Mouse (Mus musculus) lung, embryonic 16.5 days (tissue): ENCODE data around the gene Asb3. TPM values are rescaled to one million over a fixed set of nuclear protein-coding genes. Genes with fewer than 3 reads are reported as not detected.

Experiments
- polyA plus RNA-seq: library from polyadenylated mRNA; unstranded; fragments of >200 nt; fragmentation: Nextera tagmentation; extraction: Ambion mirVana; gene quantifications from 2 replicates; pipeline ENCODE4 v1.2.1, GENCODE M21; 2015

Gene Asb3
- polyA plus RNA-seq, 1 experiment from 2014 or later = 30.5 TPM

Other genes starting within 250 kb of the Asb3 start
- 30.5 and 33.5 TPM in 2 replicates for gene Acyp2, start 235.8 kb upstream of the Asb3 start, polyA plus RNA-seq
- 14.7 and 14.9 TPM in 2 replicates for gene Psme4, start 113.7 kb upstream of the Asb3 start, polyA plus RNA-seq
- gene Gpr75, start 58 bp upstream of the Asb3 start, polyA plus RNA-seq = 0.15 and 0.28 TPM in 2 replicates
- gene Erlec1, start 68.9 kb downstream of the Asb3 start, polyA plus RNA-seq = 10.4 and 11.1 TPM in 2 replicates
- gene Chac2, start 100.9 kb downstream of the Asb3 start, polyA plus RNA-seq = 18.9 and 19.1 TPM in 2 replicates